Mouse (Mus musculus) limb, embryonic 14.5 days (tissue): Measurements from ENCODE around the gene Npl. TPM values are rescaled to one million over a fixed set of nuclear protein-coding genes. Genes with fewer than 3 reads are reported as not detected.

Experiments used
- ATAC-seq: fragments of 200-750 bp; cut with Nextera tagmentation; 2 replicates; pipeline ENCODE4 v1.8.0; 2017; ENCODE audit warnings: low read depth, moderate number of reproducible peaks, moderate TSS enrichment; ENCODE audit not compliant: low FRiP score
- DNase-seq: peaks from one replicate; pipeline ENCODE4 v3.0.0-alpha.2; 2015; ENCODE audit warnings: low spot score
- H3K27ac ChIP-seq: fragments of 300-500 bp; sonication (generic); replicated peaks from 2 replicates; pipeline ENCODE4 v1.5.1; 2014; ENCODE audit warnings: low read depth, mild to moderate bottlenecking, low read length, moderate library complexity, mixed read lengths
- H3K27me3 ChIP-seq: fragments of 300-500 bp; sonication (generic); 2 replicates; pipeline ENCODE4 v1.6.1; 2014; ENCODE audit warnings: low read length, mixed read lengths; ENCODE audit not compliant: control insufficient read depth, insufficient read depth
- H3K36me3 ChIP-seq: fragments of 300-500 bp; sonication (generic); 2 replicates; pipeline ENCODE4 v1.6.1; 2014; ENCODE audit warnings: mild to moderate bottlenecking, low read length, moderate library complexity, mixed read lengths; ENCODE audit not compliant: control insufficient read depth, insufficient read depth
- H3K4me1 ChIP-seq: fragments of 300-500 bp; sonication (generic); 2 replicates; pipeline ENCODE4 v1.6.1; 2014; ENCODE audit warnings: antibody characterized with exemption, low read length, mixed read lengths; ENCODE audit not compliant: control insufficient read depth, insufficient read depth
- H3K4me2 ChIP-seq: fragments of 300-500 bp; sonication (generic); replicated peaks from 2 replicates; pipeline ENCODE4 v1.6.1; 2014; ENCODE audit warnings: low read depth, mild to moderate bottlenecking, low read length, moderate library complexity; ENCODE audit not compliant: severe bottlenecking
- H3K4me3 ChIP-seq: fragments of 300-500 bp; sonication (generic); replicated peaks from 2 replicates; pipeline ENCODE4 v1.5.1; 2014; ENCODE audit warnings: low read length
- H3K9ac ChIP-seq: fragments of 300-500 bp; sonication (generic); 2 replicates; pipeline ENCODE4 v1.6.1; 2014; ENCODE audit warnings: mild to moderate bottlenecking, low read depth, low read length, moderate library complexity; ENCODE audit not compliant: severe bottlenecking
- H3K9me3 ChIP-seq: fragments of 300-500 bp; sonication (generic); 2 replicates; pipeline ENCODE4 v1.6.1; 2016; ENCODE audit warnings: low read length; ENCODE audit not compliant: control insufficient read depth
- POLR2A ChIP-seq: fragments of 200-500 bp; IDR thresholded peaks from 2 replicates; pipeline ENCODE4 v1.8.0; 2012; ENCODE audit warnings: inconsistent platforms, mild to moderate bottlenecking, moderate library complexity, borderline replicate concordance; ENCODE audit not compliant: insufficient read depth, insufficient read length; ENCODE audit errors: extremely low read depth
- WGBS: fragments of 180-500 bp; shearing (Covaris S2); extraction: QIAGEN DNeasy Blood & Tissue Kit; methylation state at CpG from one replicate; pipeline ENCODE4 v1.1.7; 2014; 5-methylcytosine and 5-hydroxymethylcytosine counted together
- polyA plus RNA-seq, 2 experiments: library from polyadenylated mRNA; depleted of rRNA in 1 of 2; stranded (reverse) in 1 of 2; unstranded in 1 of 2; fragments of >200 nt; fragmentation: Nextera tagmentation in 1 of 2; extraction: Ambion mirVana in 1 of 2; gene quantifications; 2 replicates each; pipeline versions ENCODE4 v1.2.1 to v1.2.3; 2012 to 2014

Npl gene
- polyA plus RNA-seq, 2 experiments = 7.1 to 12.9 TPM

- Histone ChIP-seq H3K27me3 (no peaks in the 10 kb centered on the region), H3K4me1 (no peaks in the 10 kb centered on the region), H3K9me3 (no peaks in the 10 kb centered on the region), H3K36me3 (no peaks in the 10 kb centered on the region), H3K9ac (no peak overlapping the region), H3K4me3 (no peak overlapping the region), H3K4me2 (no peak overlapping the region), H3K27ac (no peak overlapping the region)
- ATAC-seq (no peak), DNase-seq (no peak)
- TF ChIP-seq POLR2A = no peak
- 89% methylated on average over 1 of the region's 1 CpGs for WGBS
Measured at GRCm38 (mm10) chr1:153491822-153492221, 58.0 kb downstream of the Npl start.

- Histone ChIP-seq H3K27me3 (no peaks in the 10 kb centered on the region), H3K4me1 (no peaks in the 10 kb centered on the region), H3K9ac (no peak overlapping the region), H3K36me3 (no peaks in the 10 kb centered on the region), H3K4me3 (no peak overlapping the region), H3K4me2 (no peak overlapping the region), H3K27ac (no peak overlapping the region), H3K9me3 (no peaks in the 10 kb centered on the region)
- ATAC-seq (no peak), DNase-seq (no peak)
- WGBS = 82% methylated on average over 2 of the region's 2 CpGs
- no peak for TF ChIP-seq POLR2A
Measured at GRCm38 (mm10) chr1:153491345-153491744, 58.5 kb downstream of the Npl start.

GRCm38 (mm10) chr1:153489963-153490362 is 59.9 kb downstream of the Npl start:
- Histone ChIP-seq H3K9me3 (no peaks in the 10 kb centered on the region), H3K27ac (no peak overlapping the region), H3K4me3 (no peak overlapping the region), H3K9ac (no peak overlapping the region), H3K4me1 (peaks cover 11% of the 10 kb centered on the region), H3K4me2 (no peak overlapping the region), H3K36me3 (no peaks in the 10 kb centered on the region), H3K27me3 (no peaks in the 10 kb centered on the region)
- ATAC-seq (no peak), DNase-seq (no peak)
- no peak for TF ChIP-seq POLR2A
- WGBS = 86% methylated on average over 4 of the region's 4 CpGs

- WGBS = 67% methylated on average over 2 of the region's 2 CpGs
- TF ChIP-seq POLR2A = no peak
- H3K9ac ChIP-seq = no peak overlapping the region
- H3K4me3 ChIP-seq = no peak overlapping the region
- H3K27me3 ChIP-seq = no peaks in the 10 kb centered on the region
- no peaks in the 10 kb centered on the region for H3K36me3 ChIP-seq
- peaks cover 15% of the 10 kb centered on the region for H3K4me1 ChIP-seq
- no peak overlapping the region for H3K4me2 ChIP-seq
- ATAC-seq (no peak), DNase-seq (no peak)
- no peak overlapping the region for H3K27ac ChIP-seq
- H3K9me3 ChIP-seq = no peaks in the 10 kb centered on the region
Measured at GRCm38 (mm10) chr1:153489540-153489939, 60.3 kb downstream of the Npl start.

- WGBS = 55% methylated on average over 7 of the region's 7 CpGs
- Histone ChIP-seq H3K9ac (no peak overlapping the region), H3K4me1 (peaks cover 18% of the 10 kb centered on the region), H3K4me2 (no peak overlapping the region), H3K4me3 (no peak overlapping the region), H3K27ac (no peak overlapping the region), H3K36me3 (no peaks in the 10 kb centered on the region), H3K27me3 (no peaks in the 10 kb centered on the region), H3K9me3 (no peaks in the 10 kb centered on the region)
- DNase-seq (no peak), ATAC-seq (no peak)
- TF ChIP-seq POLR2A = no peak
Measured at GRCm38 (mm10) chr1:153489132-153489531, 60.7 kb downstream of the Npl start.

GRCm38 (mm10) chr1:153487500-153487879 is 62.4 kb downstream of the Npl start, which contains the start of gene Dhx9:
Dhx9 (minus strand) TSS chr1:153487660.
- peak; percentile 98 for TF ChIP-seq POLR2A

More at GRCm38 (mm10) chr1:153487500-153487879, 62.4 kb downstream of the Npl start, which contains the start of gene Dhx9:
- peak; percentile 93 for ATAC-seq
- Histone ChIP-seq H3K4me2 (peak within 1 kb of the TSS; percentile 48), H3K27ac (peak within 1 kb of the TSS; percentile 83), H3K4me1 (peaks cover 21% of the 10 kb centered on the region), H3K36me3 (peaks cover 2% of the 10 kb centered on the region; the same call in 1 of the 2 replicates), H3K9ac (peak within 1 kb of the TSS; percentile 95), H3K27me3 (no peaks in the 10 kb centered on the region), H3K9me3 (no peaks in the 10 kb centered on the region), H3K4me3 (peak within 1 kb of the TSS; percentile 100)
- WGBS = 0% methylated on average over 27 of the region's 35 CpGs
- DNase-seq = peak; percentile 98
